Mouse (Mus musculus): Measurements from ENCODE around the gene Unc79. TPM values are rescaled to one million over a fixed set of nuclear protein-coding genes. Genes with fewer than 3 reads are reported as not detected.

Unc79 gene
- polyA plus RNA-seq, 1 experiment from 2014 or later, result 0.09 TPM

GRCm38 (mm10) chr12:103008491-103008890 lies 59.8 kb downstream of the Unc79 start:
- H3K9me3 ChIP-seq (replicated peaks; ENCODE audit: control insufficient read depth, low read length), result no peaks in the 10 kb centered on the region
- H3K4me3 ChIP-seq (ENCODE audit: low read depth, low read length), result no peak overlapping the region
- no peak overlapping the region for H3K4me2 ChIP-seq (ENCODE audit: low read depth, low read length)
- no peak overlapping the region for H3K27ac ChIP-seq (ENCODE audit: low read length)
- no peak overlapping the region for H3K9ac ChIP-seq (ENCODE audit: low read depth, low read length)
- 48% methylated on average over 4 of the region's 4 CpGs for WGBS (ENCODE audit: insufficient replicate concordance)
- no peaks in the 10 kb centered on the region for H3K4me1 ChIP-seq (ENCODE audit: control insufficient read depth, low read depth, low read length)
- no peaks in the 10 kb centered on the region for H3K27me3 ChIP-seq (ENCODE audit: control insufficient read depth, insufficient read depth, low read depth, low read length)
- no peak for ATAC-seq (ENCODE audit: low read depth)
- no peaks in the 10 kb centered on the region for H3K36me3 ChIP-seq (ENCODE audit: control insufficient read depth, insufficient read depth)

GRCm38 (mm10) chr12:103018161-103018560 lies 69.5 kb downstream of the Unc79 start:
- H3K9me3 ChIP-seq (replicated peaks; ENCODE audit: control insufficient read depth, low read length), result no peaks in the 10 kb centered on the region
- no peak overlapping the region for H3K9ac ChIP-seq (ENCODE audit: low read depth, low read length)
- H3K4me1 ChIP-seq (ENCODE audit: control insufficient read depth, low read depth, low read length), result no peaks in the 10 kb centered on the region
- WGBS (ENCODE audit: insufficient replicate concordance), result 73% methylated on average over 12 of the region's 12 CpGs
- H3K4me2 ChIP-seq (ENCODE audit: low read depth, low read length), result no peak overlapping the region
- no peaks in the 10 kb centered on the region for H3K27me3 ChIP-seq (ENCODE audit: control insufficient read depth, insufficient read depth, low read depth, low read length)
- no peak overlapping the region for H3K4me3 ChIP-seq (ENCODE audit: low read depth, low read length)
- no peak overlapping the region for H3K27ac ChIP-seq (ENCODE audit: low read length)
- H3K36me3 ChIP-seq (ENCODE audit: control insufficient read depth, insufficient read depth), result no peaks in the 10 kb centered on the region
- no peak for ATAC-seq (ENCODE audit: low read depth)

- 16% methylated on average over 5 of the region's 5 CpGs for WGBS (ENCODE audit: insufficient replicate concordance)
- H3K36me3 ChIP-seq (ENCODE audit: control insufficient read depth, insufficient read depth), result no peaks in the 10 kb centered on the region
- no peak overlapping the region for H3K4me3 ChIP-seq (ENCODE audit: low read depth, low read length)
- no peaks in the 10 kb centered on the region for H3K27me3 ChIP-seq (ENCODE audit: control insufficient read depth, insufficient read depth, low read depth, low read length)
- no peak overlapping the region for H3K4me2 ChIP-seq (ENCODE audit: low read depth, low read length)
- no peaks in the 10 kb centered on the region for H3K4me1 ChIP-seq (ENCODE audit: control insufficient read depth, low read depth, low read length)
- no peak overlapping the region for H3K27ac ChIP-seq (ENCODE audit: low read length)
- H3K9me3 ChIP-seq (replicated peaks; ENCODE audit: control insufficient read depth, low read length), result no peaks in the 10 kb centered on the region
- H3K9ac ChIP-seq (ENCODE audit: low read depth, low read length), result no peak overlapping the region
- no peak for ATAC-seq (ENCODE audit: low read depth)
Observed at GRCm38 (mm10) chr12:103036692-103037091, 88.0 kb downstream of the Unc79 start.

- H3K4me2 ChIP-seq (ENCODE audit: low read depth, low read length), result no peak overlapping the region
- no peak overlapping the region for H3K9ac ChIP-seq (ENCODE audit: low read depth, low read length)
- no peak for ATAC-seq (ENCODE audit: low read depth)
- H3K9me3 ChIP-seq (replicated peaks; ENCODE audit: control insufficient read depth, low read length), result no peaks in the 10 kb centered on the region
- no peaks in the 10 kb centered on the region for H3K4me1 ChIP-seq (ENCODE audit: control insufficient read depth, low read depth, low read length)
- H3K27me3 ChIP-seq (ENCODE audit: control insufficient read depth, insufficient read depth, low read depth, low read length), result no peaks in the 10 kb centered on the region
- no peak overlapping the region for H3K27ac ChIP-seq (ENCODE audit: low read length)
- no peaks in the 10 kb centered on the region for H3K36me3 ChIP-seq (ENCODE audit: control insufficient read depth, insufficient read depth)
- WGBS (ENCODE audit: insufficient replicate concordance), result 28% methylated on average over 10 of the region's 10 CpGs
- no peak overlapping the region for H3K4me3 ChIP-seq (ENCODE audit: low read depth, low read length)
Observed at GRCm38 (mm10) chr12:103039332-103039731, 90.7 kb downstream of the Unc79 start.

- Histone ChIP-seq H3K9ac (ENCODE audit: low read depth, low read length) (no peak overlapping the region), H3K9me3 (replicated peaks; ENCODE audit: control insufficient read depth, low read length) (no peaks in the 10 kb centered on the region), H3K27ac (ENCODE audit: low read length) (no peak overlapping the region), H3K36me3 (ENCODE audit: control insufficient read depth, insufficient read depth) (no peaks in the 10 kb centered on the region), H3K27me3 (ENCODE audit: control insufficient read depth, insufficient read depth, low read depth, low read length) (no peaks in the 10 kb centered on the region), H3K4me2 (ENCODE audit: low read depth, low read length) (no peak overlapping the region), H3K4me3 (ENCODE audit: low read depth, low read length) (no peak overlapping the region), H3K4me1 (ENCODE audit: control insufficient read depth, low read depth, low read length) (no peaks in the 10 kb centered on the region)
- ATAC-seq (ENCODE audit: low read depth), result no peak
- WGBS (ENCODE audit: insufficient replicate concordance), result 55% methylated on average over 2 of the region's 2 CpGs
Observed at GRCm38 (mm10) chr12:103040136-103040535, 91.5 kb downstream of the Unc79 start.

GRCm38 (mm10) chr12:103041401-103041800 lies 92.7 kb downstream of the Unc79 start:
- Histone ChIP-seq H3K4me3 (ENCODE audit: low read depth, low read length) (no peak overlapping the region), H3K9ac (ENCODE audit: low read depth, low read length) (no peak overlapping the region), H3K4me1 (ENCODE audit: control insufficient read depth, low read depth, low read length) (no peaks in the 10 kb centered on the region), H3K27ac (ENCODE audit: low read length) (no peak overlapping the region), H3K4me2 (ENCODE audit: low read depth, low read length) (no peak overlapping the region), H3K36me3 (ENCODE audit: control insufficient read depth, insufficient read depth) (no peaks in the 10 kb centered on the region), H3K27me3 (ENCODE audit: control insufficient read depth, insufficient read depth, low read depth, low read length) (no peaks in the 10 kb centered on the region), H3K9me3 (replicated peaks; ENCODE audit: control insufficient read depth, low read length) (no peaks in the 10 kb centered on the region)
- WGBS (ENCODE audit: insufficient replicate concordance), result 67% methylated on average over 3 of the region's 3 CpGs
- ATAC-seq (ENCODE audit: low read depth), result no peak

- no peak overlapping the region for H3K4me3 ChIP-seq (ENCODE audit: low read depth, low read length)
- ATAC-seq (ENCODE audit: low read depth), result no peak
- H3K9ac ChIP-seq (ENCODE audit: low read depth, low read length), result no peak overlapping the region
- H3K27me3 ChIP-seq (ENCODE audit: control insufficient read depth, insufficient read depth, low read depth, low read length), result no peaks in the 10 kb centered on the region
- no peaks in the 10 kb centered on the region for H3K36me3 ChIP-seq (ENCODE audit: control insufficient read depth, insufficient read depth)
- no peak overlapping the region for H3K4me2 ChIP-seq (ENCODE audit: low read depth, low read length)
- H3K27ac ChIP-seq (ENCODE audit: low read length), result no peak overlapping the region
- H3K4me1 ChIP-seq (ENCODE audit: control insufficient read depth, low read depth, low read length), result no peaks in the 10 kb centered on the region
- no peaks in the 10 kb centered on the region for H3K9me3 ChIP-seq (replicated peaks; ENCODE audit: control insufficient read depth, low read length)
- 83% methylated on average over 5 of the region's 5 CpGs for WGBS (ENCODE audit: insufficient replicate concordance)
Observed at GRCm38 (mm10) chr12:103042711-103043110, 94.1 kb downstream of the Unc79 start.

- Histone ChIP-seq H3K27me3 (ENCODE audit: control insufficient read depth, insufficient read depth, low read depth, low read length) (no peaks in the 10 kb centered on the region), H3K4me2 (ENCODE audit: low read depth, low read length) (no peak overlapping the region), H3K27ac (ENCODE audit: low read length) (no peak overlapping the region), H3K36me3 (ENCODE audit: control insufficient read depth, insufficient read depth) (no peaks in the 10 kb centered on the region), H3K4me3 (ENCODE audit: low read depth, low read length) (no peak overlapping the region), H3K9me3 (replicated peaks; ENCODE audit: control insufficient read depth, low read length) (no peaks in the 10 kb centered on the region), H3K9ac (ENCODE audit: low read depth, low read length) (no peak overlapping the region), H3K4me1 (ENCODE audit: control insufficient read depth, low read depth, low read length) (no peaks in the 10 kb centered on the region)
- WGBS (ENCODE audit: insufficient replicate concordance), result 59% methylated on average over 4 of the region's 4 CpGs
- ATAC-seq (ENCODE audit: low read depth), result no peak
Observed at GRCm38 (mm10) chr12:103044422-103044821, 95.8 kb downstream of the Unc79 start.

GRCm38 (mm10) chr12:103049865-103050264 lies 101.2 kb downstream of the Unc79 start:
- H3K27me3 ChIP-seq (ENCODE audit: control insufficient read depth, insufficient read depth, low read depth, low read length), result no peaks in the 10 kb centered on the region
- no peaks in the 10 kb centered on the region for H3K4me1 ChIP-seq (ENCODE audit: control insufficient read depth, low read depth, low read length)
- 71% methylated on average over 12 of the region's 12 CpGs for WGBS (ENCODE audit: insufficient replicate concordance)
- H3K4me2 ChIP-seq (ENCODE audit: low read depth, low read length), result no peak overlapping the region
- ATAC-seq (ENCODE audit: low read depth), result no peak
- H3K36me3 ChIP-seq (ENCODE audit: control insufficient read depth, insufficient read depth), result no peaks in the 10 kb centered on the region
- H3K9me3 ChIP-seq (replicated peaks; ENCODE audit: control insufficient read depth, low read length), result no peaks in the 10 kb centered on the region
- H3K27ac ChIP-seq (ENCODE audit: low read length), result no peak overlapping the region
- H3K9ac ChIP-seq (ENCODE audit: low read depth, low read length), result no peak overlapping the region
- no peak overlapping the region for H3K4me3 ChIP-seq (ENCODE audit: low read depth, low read length)

Measured in liver, embryonic 16.5 days (tissue).